Mouse (Mus musculus) CD4-positive naive resting alpha-beta T cell, adult 57 days (primary cell): ENCODE data around the gene Prss58. TPM values are rescaled to one million over a fixed set of nuclear protein-coding genes. Genes with fewer than 3 reads are reported as not detected.

Experiments
- total RNA-seq: library from RNA; stranded (reverse); gene quantifications from one replicate; pipeline ENCODE4 v1.2.4, GENCODE M21; 2023

The Prss58 gene
- total RNA-seq: not detected

GRCm38 (mm10) chr6:40900287-40900686 lies at the start of gene Prss58:
TSS of gene Prss58 (minus strand) at chr6:40900387.

GRCm38 (mm10) chr6:40940457-40940856 lies 40.3 kb upstream of the Prss58 start, which contains the start of gene 1700074P13Rik:
TSS of gene 1700074P13Rik (minus strand) at chr6:40940557.

GRCm38 (mm10) chr6:40887394-40887793 lies 12.8 kb downstream of the Prss58 start, which contains the start of gene Moxd2:
TSS of gene Moxd2 (minus strand) at chr6:40887494.

Other genes starting within 250 kb of the Prss58 start
- gene Moxd2, start 12.9 kb downstream of the Prss58 start, total RNA-seq: not detected
- not detected for gene 1700074P13Rik, start 40.2 kb upstream of the Prss58 start, total RNA-seq
- not detected for gene Gm4744, start 51.5 kb upstream of the Prss58 start, total RNA-seq
- not detected for gene 1810009J06Rik, start 64.4 kb upstream of the Prss58 start, total RNA-seq
- not detected for gene Gm2663, start 99.1 kb upstream of the Prss58 start, total RNA-seq
- 0.35 TPM for gene 2210010C04Rik, start 135.1 kb upstream of the Prss58 start, total RNA-seq